Mouse (Mus musculus) A20 (cell line): ENCODE results near the gene Col6a3.
A peak's percentile ranks its signal among the peaks of the same experiment; 100 is the strongest.

Source experiments
- DNase-seq: peaks from one replicate; pipeline ENCODE4 v3.0.0-alpha.2; 2011; ENCODE audit warnings: low read depth, low spot score

Gene Col6a3

GRCm38 (mm10) chr1:90797276-90797891, 46.4 kb downstream of the Col6a3 start:
- no peak for DNase-seq

- DNase-seq: no peak
Measured at GRCm38 (mm10) chr1:90793368-90793767, 50.4 kb downstream of the Col6a3 start.

GRCm38 (mm10) chr1:90790925-90791324, 52.8 kb downstream of the Col6a3 start:
- DNase-seq: no peak

- no peak for DNase-seq
Measured at GRCm38 (mm10) chr1:90789506-90789905, 54.3 kb downstream of the Col6a3 start.

GRCm38 (mm10) chr1:90780446-90780845, 63.3 kb downstream of the Col6a3 start:
- no peak for DNase-seq

GRCm38 (mm10) chr1:90779072-90779471, 64.7 kb downstream of the Col6a3 start:
- no peak for DNase-seq

- no peak for DNase-seq
Measured at GRCm38 (mm10) chr1:90775477-90776241, 68.1 kb downstream of the Col6a3 start.

GRCm38 (mm10) chr1:90771172-90771571, 72.6 kb downstream of the Col6a3 start:
- DNase-seq: peak; percentile 20

GRCm38 (mm10) chr1:90770027-90770426, 73.7 kb downstream of the Col6a3 start:
- DNase-seq: no peak

- no peak for DNase-seq
Measured at GRCm38 (mm10) chr1:90769301-90769700, 74.5 kb downstream of the Col6a3 start.

- no peak for DNase-seq
Measured at GRCm38 (mm10) chr1:90758091-90758673, 85.6 kb downstream of the Col6a3 start.

GRCm38 (mm10) chr1:90753869-90754563, 89.8 kb downstream of the Col6a3 start:
- DNase-seq: no peak

- no peak for DNase-seq
Measured at GRCm38 (mm10) chr1:90751221-90751620, 92.5 kb downstream of the Col6a3 start.

- no peak for DNase-seq
Measured at GRCm38 (mm10) chr1:90750169-90750568, 93.6 kb downstream of the Col6a3 start.

GRCm38 (mm10) chr1:90748544-90748943, 95.2 kb downstream of the Col6a3 start:
- DNase-seq: no peak

GRCm38 (mm10) chr1:90743941-90744386, 99.8 kb downstream of the Col6a3 start:
- no peak for DNase-seq

GRCm38 (mm10) chr1:90743445-90743844, 100.3 kb downstream of the Col6a3 start:
- DNase-seq: no peak

- no peak for DNase-seq
Measured at GRCm38 (mm10) chr1:90742641-90743040, 101.1 kb downstream of the Col6a3 start.

- DNase-seq: no peak
Measured at GRCm38 (mm10) chr1:90740216-90741170, 103.3 kb downstream of the Col6a3 start.

GRCm38 (mm10) chr1:90738913-90739312, 104.9 kb downstream of the Col6a3 start:
- no peak for DNase-seq

GRCm38 (mm10) chr1:90729466-90729865, 114.3 kb downstream of the Col6a3 start:
- DNase-seq: no peak
